Mouse (Mus musculus) cerebellum, adult 11 months (tissue): Measurements from ENCODE around the gene H2-M11.

Source experiments
- DNase-seq: peaks from one replicate; pipeline ENCODE4 v3.0.0; 2022

H2-M11 gene

DNA sequence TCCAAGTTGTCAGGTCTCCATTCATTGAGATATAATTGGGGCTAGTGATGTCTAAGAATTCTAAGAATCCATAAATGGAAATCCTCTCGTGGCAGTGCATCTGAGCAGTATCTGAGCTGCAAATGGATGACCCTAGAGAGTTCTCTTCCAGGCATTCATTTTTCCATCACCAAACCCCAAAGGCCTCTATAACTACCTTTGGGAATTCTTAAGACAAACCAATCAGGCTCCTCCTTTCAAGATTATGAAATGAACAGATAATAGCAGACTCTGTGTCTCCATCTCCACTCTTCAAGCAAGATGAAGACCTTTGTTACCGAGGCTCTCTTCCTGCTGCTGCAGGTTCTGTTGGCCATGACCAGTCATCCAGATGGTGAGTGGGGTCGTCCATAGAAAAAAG lies at the start of gene H2-M11:
Gene H2-M11, plus strand, starts transcription at position 301 of the 400 bp plus-strand sequence.
- DNase-seq: no peak

GRCm38 (mm10) chr17:36500435-36500834 lies 46.4 kb upstream of the H2-M11 start:
- DNase-seq: no peak

- DNase-seq: no peak
Measured at GRCm38 (mm10) chr17:36503910-36504309, 43.0 kb upstream of the H2-M11 start.
